Mouse (Mus musculus): ENCODE measurements around the gene Nrgn. TPM values are rescaled to one million over a fixed set of nuclear protein-coding genes. Genes with fewer than 3 reads are reported as not detected.

Gene Nrgn
- total RNA-seq, 2 experiments from 2014 or later: 2.2 to 2.3 TPM

- intact Hi-C loops (cut with DNase I; ENCODE audit: low total_unique reads): no loop called here
Measured at GRCm38 (mm10) chr9:37530888-37531705, 21.6 kb downstream of the Nrgn start.

GRCm38 (mm10) chr9:37530031-37530887 is 22.4 kb downstream of the Nrgn start:
- peak; percentile 69 for DNase-seq
- intact Hi-C loops (cut with DNase I; ENCODE audit: low total_unique reads): no loop called here

More at GRCm38 (mm10) chr9:37530888-37531705, 21.6 kb downstream of the Nrgn start:
- peak; percentile 47 for DNase-seq

- intact Hi-C loops (cut with DNase I; ENCODE audit: low total_unique reads): no loop called here
- DNase-seq: no peak
Measured at GRCm38 (mm10) chr9:37528225-37528970, 24.3 kb downstream of the Nrgn start.

- intact Hi-C loops (cut with DNase I; ENCODE audit: low total_unique reads): no loop called here
- DNase-seq: peak; percentile 76
Measured at GRCm38 (mm10) chr9:37527396-37528224, 25.1 kb downstream of the Nrgn start, which contains the start of gene Esam. Gene Esam (plus strand): TSS chr9:37528078.

GRCm38 (mm10) chr9:37526443-37527395 is 26.0 kb downstream of the Nrgn start:
- intact Hi-C loops (cut with DNase I; ENCODE audit: low total_unique reads): no loop called here
- peak; percentile 17 for DNase-seq

GRCm38 (mm10) chr9:37525461-37525860 is 27.2 kb downstream of the Nrgn start:
- no peak for DNase-seq
- intact Hi-C loops (cut with DNase I; ENCODE audit: low total_unique reads): no loop called here

- DNase-seq: no peak
- intact Hi-C loops (cut with DNase I; ENCODE audit: low total_unique reads): no loop called here
Measured at GRCm38 (mm10) chr9:37519995-37520394, 32.7 kb downstream of the Nrgn start.

GRCm38 (mm10) chr9:37518991-37519390 is 33.7 kb downstream of the Nrgn start:
- intact Hi-C loops (cut with DNase I; ENCODE audit: low total_unique reads): no loop called here
- no peak for DNase-seq

GRCm38 (mm10) chr9:37517467-37517866 is 35.2 kb downstream of the Nrgn start:
- DNase-seq: no peak
- intact Hi-C loops (cut with DNase I; ENCODE audit: low total_unique reads): no loop called here

GRCm38 (mm10) chr9:37514456-37514855 is 38.2 kb downstream of the Nrgn start:
- no peak for DNase-seq
- intact Hi-C loops (cut with DNase I; ENCODE audit: low total_unique reads): no loop called here

- no peak for DNase-seq
- intact Hi-C loops (cut with DNase I; ENCODE audit: low total_unique reads): no loop called here
Measured at GRCm38 (mm10) chr9:37512097-37512496, 40.6 kb downstream of the Nrgn start.

- intact Hi-C loops (cut with DNase I; ENCODE audit: low total_unique reads): no loop called here
- DNase-seq: no peak
Measured at GRCm38 (mm10) chr9:37506023-37506422, 46.7 kb downstream of the Nrgn start.

GRCm38 (mm10) chr9:37504348-37504747 is 48.4 kb downstream of the Nrgn start:
- DNase-seq: no peak
- intact Hi-C loops (cut with DNase I; ENCODE audit: low total_unique reads): no loop called here

- intact Hi-C loops (cut with DNase I; ENCODE audit: low total_unique reads): no loop called here
- no peak for DNase-seq
Measured at GRCm38 (mm10) chr9:37501170-37501569, 51.5 kb downstream of the Nrgn start.

GRCm38 (mm10) chr9:37500201-37500600 is 52.5 kb downstream of the Nrgn start:
- DNase-seq: no peak
- intact Hi-C loops (cut with DNase I; ENCODE audit: low total_unique reads): no loop called here

- intact Hi-C loops (cut with DNase I; ENCODE audit: low total_unique reads): no loop called here
Measured at GRCm38 (mm10) chr9:37496325-37496724, 56.4 kb downstream of the Nrgn start.

GRCm38 (mm10) chr9:37495761-37496160 is 56.9 kb downstream of the Nrgn start:
- DNase-seq: no peak
- intact Hi-C loops (cut with DNase I; ENCODE audit: low total_unique reads): no loop called here

More at GRCm38 (mm10) chr9:37496325-37496724, 56.4 kb downstream of the Nrgn start:
- DNase-seq: no peak
